Mouse (Mus musculus) megakaryocyte-erythroid progenitor cell, adult 5-6 weeks (primary cell): ENCODE measurements around the gene Ggct. TPM values are rescaled to one million over a fixed set of nuclear protein-coding genes. Genes with fewer than 3 reads are reported as not detected.
"Not testable (repeated sequence)": the region's sequence is repeated elsewhere in the genome, so short reads cannot be mapped to it uniquely, and the experiment has no call there.

ENCODE experiments used
- ATAC-seq: replicated peaks from 2 replicates; pipeline ENCODE4 v1.8.0; 2016; ENCODE audit warnings: mild to moderate bottlenecking, inconsistent platforms; ENCODE audit not compliant: severe bottlenecking, poor library complexity, low FRiP score, low TSS enrichment
- total RNA-seq, 2 experiments: library from RNA; stranded (forward) in 1 of 2; stranded (reverse) in 1 of 2; fragments of 200-1000, 215-1000 nt in 1 of 2; fragments of >200 nt in 1 of 2; fragmentation: Nextera tagmentation in 1 of 2; gene quantifications; 2 replicates each; pipeline ENCODE4 v1.2.3; 2014 to 2017

The Ggct gene
- total RNA-seq, 2 experiments from 2014 or later: 17.0 to 34.8 TPM

GRCm38 (mm10) chr6:54955949-54956348, 36.8 kb downstream of the Ggct start:
- ATAC-seq: no peak

DNA sequence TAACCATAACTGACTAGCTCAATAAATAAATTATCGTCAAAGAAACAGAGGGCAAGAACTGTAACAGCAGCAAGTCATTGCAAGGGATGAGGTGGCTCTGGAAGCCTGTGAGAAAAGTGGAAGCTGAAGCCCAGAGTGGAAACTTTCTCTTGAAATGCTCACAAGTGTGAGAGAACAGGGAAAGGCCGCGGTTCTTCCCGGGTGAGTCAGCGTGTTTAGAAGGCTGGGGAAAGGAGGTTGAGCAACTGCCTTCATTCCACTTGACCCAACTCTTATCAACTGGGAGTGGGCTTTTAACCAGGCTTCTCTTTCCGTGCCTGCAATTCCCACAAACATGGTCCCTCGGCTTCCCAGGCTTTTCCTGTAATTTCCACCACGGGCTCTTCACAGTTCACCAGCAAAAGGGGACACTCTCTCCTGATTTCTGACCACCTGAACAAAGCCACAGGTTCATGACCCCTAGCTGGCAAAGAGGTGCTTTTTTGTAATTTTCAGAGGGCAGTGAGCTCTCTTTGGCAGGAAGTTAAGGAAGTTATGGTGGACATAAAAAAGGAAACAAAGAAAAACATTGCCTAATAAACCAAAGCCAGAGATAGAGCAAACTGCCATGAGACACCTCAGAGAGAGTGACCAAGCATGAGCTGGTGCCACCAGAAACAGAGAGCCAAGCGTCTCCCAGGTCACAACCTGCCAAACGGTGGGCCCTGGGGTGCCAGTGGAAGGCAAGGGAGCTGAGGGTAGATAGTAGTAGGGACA, 37.9 kb downstream of the Ggct start:
- ATAC-seq: no peak

DNA sequence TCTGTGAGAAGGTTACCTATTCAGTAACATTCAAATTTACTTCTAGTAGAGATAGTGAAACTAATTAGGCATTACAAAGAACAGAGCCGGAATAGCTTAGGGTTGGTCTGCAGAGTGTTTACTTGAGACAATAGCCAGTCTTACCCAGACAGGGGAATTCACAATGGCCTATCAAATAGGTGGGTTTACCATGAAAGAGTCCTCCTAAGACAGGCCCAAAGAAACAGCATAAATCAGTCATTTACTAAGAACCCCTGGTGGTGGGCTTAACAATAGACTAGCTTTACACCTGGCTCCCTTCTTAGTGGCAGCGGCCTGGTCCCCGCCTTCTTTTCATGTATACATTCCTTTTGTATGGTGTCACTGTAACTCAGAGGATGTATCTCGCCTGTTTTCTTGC, 39.4 kb downstream of the Ggct start:
- ATAC-seq: not testable (repeated sequence)

DNA sequence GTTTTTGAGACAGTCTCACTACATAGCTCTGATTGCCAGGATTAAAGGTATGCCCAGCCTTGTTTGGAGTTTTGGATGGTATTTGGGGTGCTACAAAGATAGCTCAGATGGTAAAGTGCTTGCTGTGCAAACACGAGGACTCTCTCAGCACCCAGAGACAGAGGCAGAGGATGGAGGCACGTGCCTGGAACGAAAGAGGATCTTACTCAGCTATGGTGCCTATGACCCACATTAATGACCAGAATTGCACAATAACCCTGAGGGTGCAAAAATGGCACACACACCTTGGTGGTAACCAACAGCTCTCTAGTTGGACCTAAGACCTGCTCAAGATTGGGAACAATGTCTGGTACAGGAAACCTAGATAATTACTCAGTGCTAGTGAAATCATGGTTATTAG, 40.2 kb downstream of the Ggct start:
- no peak for ATAC-seq

- ATAC-seq: no peak
These were observed 44.1 kb downstream of the Ggct start for GRCm38 (mm10) chr6:54948682-54949081.

DNA sequence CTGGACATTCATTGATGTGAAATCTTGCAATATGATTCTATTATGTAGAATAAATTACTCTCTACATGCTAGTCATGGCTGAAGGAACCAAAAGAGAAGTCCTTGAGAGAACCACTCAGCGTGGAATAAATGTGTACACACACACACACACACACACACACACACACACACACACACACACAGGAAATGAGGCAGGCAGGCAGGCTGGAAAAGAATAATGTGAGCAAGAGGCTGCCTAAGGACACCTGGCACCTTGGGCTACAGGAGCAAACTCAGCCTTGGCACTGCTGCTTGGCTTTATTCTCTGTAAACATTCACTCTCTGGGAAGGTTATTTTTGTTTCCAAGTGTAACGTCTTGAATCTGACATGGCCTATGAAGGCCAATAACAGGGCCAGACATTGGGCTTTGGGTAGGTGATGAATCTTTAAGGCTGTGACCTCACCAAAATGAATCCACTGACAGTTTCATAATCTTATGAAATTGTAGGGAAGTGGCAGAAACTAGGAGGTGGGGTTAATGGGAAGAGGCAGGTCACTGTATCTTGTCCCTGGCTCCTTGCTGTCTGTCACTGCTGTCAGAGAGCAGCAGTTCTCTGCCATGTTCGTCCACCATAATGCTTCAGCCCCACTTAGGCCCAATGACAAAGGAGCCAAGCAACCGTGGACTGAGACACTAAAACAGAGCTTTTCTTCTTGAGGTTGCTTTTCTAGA, 46.4 kb downstream of the Ggct start:
- no peak for ATAC-seq

GRCm38 (mm10) chr6:54944551-54944950, 48.2 kb downstream of the Ggct start:
- ATAC-seq: no peak

DNA sequence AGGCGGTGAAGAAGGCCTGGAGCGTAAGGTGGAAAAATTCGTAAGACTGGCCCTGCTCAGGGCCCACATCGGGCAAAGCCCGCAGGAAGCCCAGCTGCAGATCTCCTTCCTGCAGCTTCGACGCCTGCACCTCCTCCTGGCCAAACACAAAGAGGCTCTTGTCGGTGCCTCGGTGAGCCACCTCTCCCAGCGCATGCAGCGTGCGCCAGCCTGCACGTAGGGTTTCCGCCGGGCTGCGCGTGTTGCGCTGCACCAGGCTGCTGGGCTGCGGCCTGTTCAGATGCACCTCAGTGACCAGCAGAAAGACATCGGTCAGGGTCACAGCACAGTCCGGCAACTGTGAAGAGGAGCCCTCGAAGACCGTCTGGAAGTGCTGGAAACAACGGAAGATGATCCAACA, 49.0 kb downstream of the Ggct start:
- ATAC-seq: no peak

- ATAC-seq: no peak
These were observed 49.5 kb downstream of the Ggct start for GRCm38 (mm10) chr6:54943292-54943691.

DNA sequence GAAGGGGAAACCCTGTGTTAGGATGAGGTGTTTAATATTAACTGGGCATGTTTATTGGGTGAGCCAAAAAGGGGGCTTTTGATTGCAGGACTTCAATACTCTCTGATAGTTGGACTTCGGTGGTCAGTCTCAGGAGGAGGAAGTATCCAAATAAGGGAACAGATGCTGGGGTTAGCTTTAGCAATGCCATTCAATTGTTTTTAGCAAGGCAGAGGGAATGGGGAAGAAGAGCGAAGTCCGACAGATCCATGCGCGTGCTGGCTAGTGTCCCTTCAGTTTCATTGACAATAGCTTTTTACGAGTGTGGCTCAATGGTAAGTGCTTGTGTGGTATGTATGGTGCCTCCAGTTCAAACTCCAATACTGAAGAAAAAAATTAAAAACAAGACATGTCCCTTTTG, 51.6 kb downstream of the Ggct start:
- ATAC-seq: no peak

DNA sequence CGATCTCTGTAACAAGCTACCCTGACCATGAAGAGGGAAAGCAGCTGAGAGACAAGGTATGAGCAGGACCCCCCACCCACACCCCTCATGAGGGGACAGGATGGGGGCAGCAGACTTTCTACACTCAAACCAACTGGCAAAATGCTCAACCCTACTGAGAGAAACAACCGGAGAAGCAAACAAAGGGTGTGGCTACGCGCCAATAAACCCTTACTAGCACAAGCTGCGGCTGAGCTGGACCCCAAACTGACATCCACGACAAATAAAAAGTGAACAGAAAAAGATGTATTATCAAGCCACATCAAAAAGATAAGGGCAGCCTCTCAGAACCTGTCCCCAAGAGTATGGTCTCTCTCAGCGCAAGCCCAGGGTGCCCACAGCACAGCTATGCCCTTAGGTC, 52.6 kb downstream of the Ggct start:
- no peak for ATAC-seq

GRCm38 (mm10) chr6:54939631-54940030, 53.1 kb downstream of the Ggct start:
- peak; percentile 34; the same call in 1 of the 2 replicates for ATAC-seq

DNA sequence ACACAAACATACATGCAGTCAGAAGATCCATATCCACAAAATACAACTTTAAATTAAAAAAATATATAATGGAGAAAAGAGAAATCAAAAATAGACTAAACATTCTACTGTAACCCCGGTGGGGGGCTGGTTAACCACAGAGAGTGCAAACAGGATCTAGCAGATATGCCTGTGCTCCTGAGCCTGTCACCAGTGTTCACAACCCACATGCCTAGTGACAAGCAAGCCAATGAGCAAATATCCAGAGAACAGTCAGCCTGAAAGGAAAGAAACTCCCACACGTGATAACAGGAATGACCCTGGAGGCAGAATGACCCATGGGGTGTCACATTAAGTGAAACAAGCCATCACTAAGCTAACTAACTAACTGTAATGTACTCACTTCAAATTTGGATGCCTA, 56.3 kb downstream of the Ggct start:
- ATAC-seq: no peak

GRCm38 (mm10) chr6:54934930-54935329, 57.8 kb downstream of the Ggct start:
- no peak for ATAC-seq

DNA sequence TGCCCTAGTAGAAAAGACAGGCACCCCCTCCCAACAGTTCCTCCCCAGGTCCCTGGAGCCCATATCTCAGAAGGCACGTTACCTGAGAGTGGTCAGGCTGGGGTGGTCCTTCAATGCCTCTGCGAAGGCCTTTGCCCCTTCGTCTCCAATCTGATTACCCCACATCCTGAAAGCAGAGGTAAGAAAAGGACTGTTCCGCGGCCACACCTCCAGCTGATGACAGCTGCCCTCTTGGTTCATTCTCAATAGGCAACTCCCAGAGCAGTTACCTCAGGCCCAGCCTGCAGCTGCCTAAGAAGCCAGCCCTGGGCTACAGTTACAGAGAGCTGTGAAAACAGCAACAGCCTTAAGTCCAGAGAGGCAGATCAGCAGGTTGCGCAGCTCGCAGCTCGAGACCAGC, 58.4 kb downstream of the Ggct start:
- ATAC-seq: no peak

GRCm38 (mm10) chr6:54933866-54934265, 58.9 kb downstream of the Ggct start:
- ATAC-seq: no peak

DNA sequence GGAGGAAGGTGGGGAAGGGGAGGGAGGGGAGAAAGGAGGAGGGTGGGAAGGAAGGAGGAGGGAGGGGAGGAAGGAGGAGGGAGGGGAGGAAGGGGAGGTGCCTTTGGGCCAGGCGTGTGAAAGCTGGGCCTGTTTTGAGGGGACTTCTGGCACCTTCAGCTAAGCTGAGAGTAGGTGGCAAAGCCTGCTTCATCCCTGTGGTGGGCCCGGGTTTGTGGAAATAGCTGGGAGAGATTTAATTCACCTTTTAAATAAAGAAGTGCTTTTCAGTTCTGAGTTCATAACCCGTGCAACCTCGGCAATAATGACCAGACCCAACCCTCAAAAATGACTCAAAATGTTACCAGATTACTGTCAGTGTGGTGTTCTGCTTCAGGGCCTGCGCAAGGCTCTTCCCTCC, 59.5 kb downstream of the Ggct start:
- no peak for ATAC-seq
